Mouse (Mus musculus): ENCODE results near the gene Limk1. TPM values are rescaled to one million over a fixed set of nuclear protein-coding genes. Genes with fewer than 3 reads are reported as not detected.

Limk1 gene
- 0.24 TPM for polyA plus RNA-seq (2014; fragmentation: Illumina TruSeq; extraction: RNeasy Lipid Tissue Mini Kit (QIAGEN cat#74804); ENCODE audit: low read depth, low replicate concordance)

GRCm38 (mm10) chr5:134688086-134688717 lies at the start of gene Limk1:
TSS of gene Limk1 (minus strand) at chr5:134688598.

GRCm38 (mm10) chr5:134639269-134639682 lies 49.1 kb downstream of the Limk1 start, which contains the start of gene Eif4h:
TSS of gene Eif4h (minus strand) at chr5:134639490.

GRCm38 (mm10) chr5:134614802-134615201 lies 73.6 kb downstream of the Limk1 start, which contains the start of gene Lat2:
TSS of gene Lat2 (minus strand) at chr5:134615025.

Other genes starting within 250 kb of the Limk1 start
- gene Gtf2ird1, start 231.9 kb downstream of the Limk1 start, polyA plus RNA-seq (2014; fragmentation: Illumina TruSeq; extraction: RNeasy Lipid Tissue Mini Kit (QIAGEN cat#74804); ENCODE audit: low read depth, low replicate concordance) = 8.1 TPM
- gene Clip2, start 136.2 kb downstream of the Limk1 start, polyA plus RNA-seq (2014; fragmentation: Illumina TruSeq; extraction: RNeasy Lipid Tissue Mini Kit (QIAGEN cat#74804); ENCODE audit: low read depth, low replicate concordance) = not detected
- gene Syna, start 128.4 kb downstream of the Limk1 start, polyA plus RNA-seq (2014; fragmentation: Illumina TruSeq; extraction: RNeasy Lipid Tissue Mini Kit (QIAGEN cat#74804); ENCODE audit: low read depth, low replicate concordance) = not detected
- 5.9 TPM for gene Rfc2, start 107.2 kb downstream of the Limk1 start, polyA plus RNA-seq (2014; fragmentation: Illumina TruSeq; extraction: RNeasy Lipid Tissue Mini Kit (QIAGEN cat#74804); ENCODE audit: low read depth, low replicate concordance)
- 0.85 TPM for gene Lat2, start 73.6 kb downstream of the Limk1 start, polyA plus RNA-seq (2014; fragmentation: Illumina TruSeq; extraction: RNeasy Lipid Tissue Mini Kit (QIAGEN cat#74804); ENCODE audit: low read depth, low replicate concordance)
- gene Eif4h, start 49.1 kb downstream of the Limk1 start, polyA plus RNA-seq (2014; fragmentation: Illumina TruSeq; extraction: RNeasy Lipid Tissue Mini Kit (QIAGEN cat#74804); ENCODE audit: low read depth, low replicate concordance) = 53.3 TPM
- gene Eln, start 58.7 kb upstream of the Limk1 start, polyA plus RNA-seq (2014; fragmentation: Illumina TruSeq; extraction: RNeasy Lipid Tissue Mini Kit (QIAGEN cat#74804); ENCODE audit: low read depth, low replicate concordance) = 0.29 TPM
- gene Tmem270, start 218.1 kb upstream of the Limk1 start, polyA plus RNA-seq (2014; fragmentation: Illumina TruSeq; extraction: RNeasy Lipid Tissue Mini Kit (QIAGEN cat#74804); ENCODE audit: low read depth, low replicate concordance) = not detected
- gene Cldn13, start 226.9 kb upstream of the Limk1 start, polyA plus RNA-seq (2014; fragmentation: Illumina TruSeq; extraction: RNeasy Lipid Tissue Mini Kit (QIAGEN cat#74804); ENCODE audit: low read depth, low replicate concordance) = not detected
- 8.1 TPM for gene Mettl27, start 243.8 kb upstream of the Limk1 start, polyA plus RNA-seq (2014; fragmentation: Illumina TruSeq; extraction: RNeasy Lipid Tissue Mini Kit (QIAGEN cat#74804); ENCODE audit: low read depth, low replicate concordance)